In the genomic region with DNA sequence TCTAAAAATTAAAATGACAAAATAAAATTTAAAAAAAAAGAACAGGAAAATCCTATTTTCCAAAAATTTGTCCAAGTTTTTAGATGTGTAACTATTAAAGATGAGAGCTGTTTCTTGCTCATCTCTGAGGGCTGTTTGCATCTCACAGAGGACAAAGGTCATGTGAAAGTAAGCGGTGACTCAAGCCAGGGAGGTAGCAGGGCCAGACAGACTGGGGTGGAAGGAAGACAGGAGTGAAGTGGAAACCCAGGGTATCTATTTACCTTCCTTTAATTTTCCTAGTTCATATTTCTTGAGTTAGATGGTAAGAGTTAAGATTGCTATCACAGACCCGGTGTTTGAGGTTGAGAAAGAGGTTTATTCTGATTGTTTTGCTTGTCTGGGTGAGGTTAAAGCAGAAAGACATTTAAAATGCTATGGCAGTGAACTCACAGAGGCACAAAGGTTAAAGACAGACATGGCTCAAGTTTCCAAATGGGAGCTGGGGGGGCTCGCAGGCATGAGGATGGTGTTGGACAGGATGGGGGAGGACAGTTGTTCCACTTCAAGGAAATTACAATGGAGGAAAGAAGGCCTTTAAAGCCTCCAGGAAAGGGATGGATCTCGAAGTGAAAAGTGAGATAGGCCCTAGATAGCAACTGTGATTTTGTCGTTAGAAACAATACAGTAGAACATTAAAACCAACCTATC, we compare ENCODE assay signal across 23 mouse cellular contexts. TPM values are rescaled to one million over a fixed set of nuclear protein-coding genes. Genes with fewer than 3 reads are reported as not detected.
"Had no signal": no experiment of that assay in that cellular context is flagged by ENCODE, and none has a peak within 500 bp of the region (broad histone marks: within the 10 kb centered on the region; RNA-seq: fewer than 3 reads in every experiment).

No protein-coding gene starts in this region.

- H3K4me2 ChIP-seq: intestine, embryonic 15.5 days; liver, embryonic 11.5 days; lung, embryonic 15.5 days; neural tube, embryonic 12.5 days; neural tube, embryonic 15.5 days had no signal

- H3K4me1 ChIP-seq: intestine, embryonic 15.5 days; lung, embryonic 15.5 days; megakaryocyte, embryonic 14.5 days; midbrain, embryonic 10.5 days; neural tube, embryonic 12.5 days; neural tube, embryonic 15.5 days had no signal

- H3K9me3 ChIP-seq: intestine, embryonic 15.5 days; lung, embryonic 15.5 days; megakaryocyte, embryonic 14.5 days; midbrain, embryonic 10.5 days; neural tube, embryonic 12.5 days; neural tube, embryonic 15.5 days had no signal

- ATAC-seq: intestine, embryonic 15.5 days had no signal

- H3K27ac ChIP-seq: intestine, embryonic 15.5 days; layer of hippocampus, adult 2 months; left cerebral cortex, adult 2 months; liver, embryonic 14.5 days; lung, embryonic 15.5 days; midbrain, embryonic 10.5 days; neural tube, embryonic 12.5 days; neural tube, embryonic 15.5 days; stomach, postnatal 0 days had no signal

- DNase-seq: kidney, adult 9 months; kidney, postnatal 25 days; layer of hippocampus, adult 9-11 months; lung, adult 18-20 months; lung, postnatal 10 days; lung, postnatal 36 days; midbrain, embryonic 14.5 days; right cerebral cortex, adult 18-20 months; right cerebral cortex, postnatal 14 days; right cerebral cortex, postnatal 4 days; thymus, postnatal 25 days had no signal

- H3K4me3 ChIP-seq: intestine, embryonic 15.5 days; layer of hippocampus, adult 2 months; left cerebral cortex, adult 2 months; lung, embryonic 15.5 days; megakaryocyte, embryonic 14.5 days; midbrain, embryonic 10.5 days; neural tube, embryonic 12.5 days; neural tube, embryonic 15.5 days had no signal

- H3K9ac ChIP-seq: intestine, embryonic 15.5 days; liver, embryonic 14.5 days; lung, embryonic 15.5 days; neural tube, embryonic 12.5 days; neural tube, embryonic 15.5 days had no signal

- H3K36me3 ChIP-seq: intestine, embryonic 15.5 days; lung, embryonic 15.5 days; midbrain, embryonic 10.5 days; neural tube, embryonic 12.5 days; neural tube, embryonic 15.5 days had no signal

- H3K27me3 ChIP-seq: intestine, embryonic 15.5 days; lung, embryonic 15.5 days; megakaryocyte, embryonic 14.5 days; neural tube, embryonic 12.5 days; neural tube, embryonic 15.5 days had no signal

RNA-seq across cellular contexts. Expression of gene Cxcl13, which starts 27.2 kb away (rescaled TPM):
- polyA plus RNA-seq: limb, embryonic 11.5 days; midbrain, embryonic 14.5 days had no signal
